Mouse (Mus musculus) monocyte, adult 2 months (primary cell): Measurements from ENCODE around the gene Xxylt1.

Source experiments
- DNase-seq, 2 experiments: peaks; one replicate each; pipeline ENCODE4 v3.0.0; 2022; ENCODE audit warnings: low spot score in 2 of 2, low read depth in 1 of 2

The Xxylt1 gene

DNA sequence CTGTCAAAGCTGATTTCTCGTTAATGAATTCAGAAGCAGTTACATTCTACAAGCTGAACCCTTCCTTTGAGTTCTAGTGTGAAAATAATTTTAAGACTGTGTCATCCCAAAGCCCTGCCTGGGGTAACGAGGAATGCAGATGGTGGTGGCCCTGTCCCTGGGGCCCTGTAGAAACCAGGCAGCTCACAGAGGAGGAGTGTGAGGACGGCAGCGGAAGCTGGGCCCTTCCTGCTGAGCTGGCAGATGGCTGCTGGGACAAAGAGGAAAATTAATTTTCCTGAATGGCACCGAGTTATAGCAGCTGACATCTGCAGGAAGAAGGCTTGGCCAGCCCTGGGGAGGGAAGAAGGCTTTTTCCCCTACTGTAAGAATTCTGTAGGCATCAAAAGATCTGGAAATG is 88.7 kb downstream of the Xxylt1 start:
- no peak for DNase-seq

DNA sequence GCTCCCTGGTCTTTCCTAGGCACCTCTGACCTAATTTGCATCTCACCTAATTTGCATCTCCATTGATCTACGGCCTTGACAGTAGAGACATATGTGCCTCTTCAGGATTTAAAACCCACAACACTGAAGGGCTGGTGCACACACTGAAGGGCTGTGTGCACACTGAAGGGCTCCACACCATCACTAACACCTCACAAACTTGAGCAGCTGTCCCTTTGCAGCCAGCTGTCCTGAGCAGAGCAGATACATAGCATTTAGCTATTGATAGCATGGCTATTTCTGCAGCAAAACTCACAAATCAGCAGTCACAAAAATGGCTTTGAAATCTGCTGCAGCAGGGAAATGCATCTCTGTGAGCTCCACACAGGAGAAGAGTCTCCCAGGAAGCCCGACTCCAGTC is 90.6 kb downstream of the Xxylt1 start:
- DNase-seq: no peak

DNA sequence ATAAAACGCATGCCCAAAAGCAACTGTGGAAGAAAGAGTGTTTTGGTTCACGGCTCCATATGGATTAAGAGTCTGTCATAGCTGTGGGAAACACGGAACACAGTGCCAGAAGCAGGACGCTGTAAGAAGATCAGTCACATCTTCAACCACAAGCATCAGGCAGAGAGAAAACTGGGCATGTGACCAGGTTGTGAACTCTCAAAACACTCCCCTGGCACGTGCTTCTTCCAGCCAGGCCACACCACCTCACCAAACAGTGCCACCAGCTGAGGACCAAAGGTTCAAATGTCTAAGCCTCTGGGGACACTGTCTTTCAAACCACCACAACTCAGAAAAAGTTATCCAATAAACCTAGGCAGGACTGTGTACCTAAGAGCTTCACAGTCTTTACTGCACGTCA is 93.0 kb downstream of the Xxylt1 start:
- DNase-seq: no peak

DNA sequence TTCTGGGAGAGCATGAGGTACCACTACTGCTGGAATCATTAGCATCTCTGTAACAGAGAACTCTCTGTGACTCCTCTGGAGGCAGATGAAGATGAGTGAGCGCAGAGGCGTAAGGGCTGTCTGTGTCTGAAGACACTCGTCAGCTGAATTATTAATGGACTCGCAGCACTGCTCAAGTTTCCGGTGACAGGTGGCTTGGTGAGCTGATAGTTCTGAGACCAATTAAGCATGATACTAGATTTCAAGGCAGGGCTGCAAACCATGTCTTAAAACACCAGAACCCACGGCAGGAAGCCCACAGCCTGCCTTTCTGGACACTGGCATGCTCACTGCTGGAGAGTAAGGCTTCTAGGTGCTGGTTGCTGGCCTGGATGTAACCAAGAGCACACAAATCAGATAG is 93.5 kb downstream of the Xxylt1 start:
- no peak for DNase-seq

DNA sequence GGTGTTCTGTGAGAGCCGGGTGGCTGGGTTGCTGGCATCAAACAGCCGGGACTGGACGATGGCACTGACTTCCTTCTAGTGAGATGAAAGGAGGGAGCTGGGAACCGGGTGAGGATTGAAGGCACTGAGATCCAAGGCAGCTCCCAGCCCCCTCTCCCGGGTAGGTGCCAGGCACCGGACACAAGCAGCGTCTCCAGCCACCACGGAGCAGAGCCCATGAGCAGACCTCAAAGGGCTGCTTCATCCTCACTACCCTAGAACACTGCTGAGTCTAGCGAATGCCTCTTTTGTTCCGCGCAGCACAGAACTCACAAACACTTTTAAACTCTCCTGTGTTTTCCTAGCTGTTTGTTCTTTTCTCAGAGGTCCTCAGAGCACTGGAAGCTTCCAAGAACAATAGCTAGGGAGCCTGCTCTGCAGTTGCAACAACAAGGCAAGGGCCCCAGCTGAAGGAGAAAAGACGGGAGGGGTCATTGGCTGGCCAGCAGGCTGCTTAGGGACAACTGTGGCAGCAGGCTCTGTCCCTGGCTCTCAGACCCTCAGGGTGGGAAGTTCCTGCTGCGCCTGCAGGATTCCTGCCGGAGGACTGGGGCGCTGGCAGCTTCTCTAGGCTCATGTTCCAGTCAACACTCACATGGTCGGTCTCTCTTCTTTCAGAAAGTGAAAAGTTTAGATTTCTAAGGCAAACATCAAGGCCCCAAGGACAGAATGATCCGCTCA is 96.2 kb downstream of the Xxylt1 start:
- DNase-seq: no peak

DNA sequence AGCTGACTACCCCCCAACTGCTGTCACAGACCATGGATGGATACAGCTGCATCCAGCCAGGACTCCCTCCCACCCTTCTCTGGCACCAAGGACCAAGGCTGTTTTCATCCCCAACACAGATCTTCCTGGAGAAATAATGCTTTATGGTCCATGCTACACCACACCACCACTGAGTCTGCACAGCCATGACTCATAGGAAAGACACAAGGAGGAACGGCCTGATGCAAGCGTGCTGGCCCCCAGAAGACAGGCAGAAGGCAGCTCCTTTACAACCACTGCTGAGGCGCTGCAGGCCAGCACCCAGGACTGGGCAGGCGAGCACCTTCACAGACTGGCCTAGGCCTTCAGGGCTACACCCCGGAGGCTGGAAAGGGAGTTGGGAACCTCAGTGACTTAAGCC is 97.1 kb downstream of the Xxylt1 start:
- no peak for DNase-seq

DNA sequence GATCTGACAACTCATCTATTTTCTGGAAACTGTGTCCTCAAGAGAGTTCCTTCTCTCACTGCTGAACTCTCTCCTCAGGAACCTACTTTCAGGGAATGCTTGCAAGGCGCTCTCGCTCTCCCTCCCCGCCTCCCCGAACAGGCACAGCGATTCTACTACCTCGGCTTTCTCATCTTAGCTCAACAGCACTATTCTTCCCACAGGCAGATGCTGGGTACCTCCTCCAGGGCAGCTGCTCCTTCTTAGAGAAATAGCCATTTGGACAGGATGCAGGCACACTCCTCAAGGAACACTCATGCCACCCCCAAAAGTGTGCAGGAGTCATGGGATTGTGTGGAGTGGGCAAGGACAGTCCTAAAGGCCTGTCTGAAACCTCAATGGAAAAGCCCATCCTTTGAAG is 97.5 kb downstream of the Xxylt1 start:
- DNase-seq: no peak

DNA sequence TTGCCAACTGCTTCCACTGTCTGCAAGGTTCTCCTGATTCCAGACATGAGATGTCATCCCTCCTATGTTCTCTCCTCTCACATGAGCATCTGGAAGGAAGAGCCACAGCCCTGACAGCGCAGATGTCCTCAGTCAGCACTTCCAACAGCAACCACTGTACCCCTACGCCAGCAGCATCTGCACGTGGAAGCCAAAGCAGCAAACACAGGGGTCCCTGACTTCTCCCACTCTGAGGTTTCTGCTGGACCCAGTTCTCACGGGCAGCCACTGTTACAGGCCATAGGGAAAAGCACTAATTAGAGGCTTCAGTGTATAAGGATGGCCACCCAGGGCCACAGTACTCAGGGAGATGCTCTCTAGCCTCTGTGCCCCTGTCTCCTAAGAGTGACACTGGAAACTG is 98.0 kb downstream of the Xxylt1 start:
- no peak for DNase-seq

DNA sequence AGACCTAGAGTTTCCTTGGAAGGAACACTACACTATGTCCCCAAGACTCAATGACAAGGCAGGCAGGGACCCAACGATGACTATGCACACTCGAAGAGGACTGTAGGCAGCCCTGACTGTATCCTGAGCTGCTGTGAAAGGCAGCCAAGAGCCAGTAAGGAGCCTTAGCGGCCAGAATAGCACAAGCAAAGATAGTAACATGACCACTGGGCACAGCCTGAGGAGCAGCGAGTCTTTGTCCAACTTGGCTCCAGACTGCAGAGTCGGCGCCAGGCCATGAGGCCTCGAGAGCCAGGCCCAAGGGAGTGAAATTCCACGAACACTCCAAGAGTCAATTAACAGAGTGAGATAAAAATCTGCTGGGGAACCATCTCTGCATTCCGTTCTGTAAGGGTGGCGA is 99.9 kb downstream of the Xxylt1 start:
- no peak for DNase-seq

DNA sequence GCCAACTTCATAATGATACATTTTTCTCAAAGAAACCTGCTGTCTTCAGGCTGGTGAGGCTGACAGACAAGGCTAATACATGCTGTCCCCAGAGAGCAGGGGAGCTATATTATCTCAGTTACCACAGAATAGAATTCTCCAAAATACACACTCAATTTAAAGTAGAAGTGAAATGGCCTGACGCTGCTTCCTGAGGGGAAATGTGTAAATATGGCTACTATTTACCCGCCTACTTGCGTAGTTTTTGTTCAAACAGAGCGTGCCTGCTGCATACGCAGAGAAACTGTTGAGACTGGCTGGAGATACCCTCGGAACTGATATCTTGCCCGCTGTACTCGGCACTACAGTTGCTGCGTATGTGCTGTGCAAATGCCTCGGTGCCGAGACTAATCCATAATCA is 101.3 kb downstream of the Xxylt1 start:
- no peak for DNase-seq

DNA sequence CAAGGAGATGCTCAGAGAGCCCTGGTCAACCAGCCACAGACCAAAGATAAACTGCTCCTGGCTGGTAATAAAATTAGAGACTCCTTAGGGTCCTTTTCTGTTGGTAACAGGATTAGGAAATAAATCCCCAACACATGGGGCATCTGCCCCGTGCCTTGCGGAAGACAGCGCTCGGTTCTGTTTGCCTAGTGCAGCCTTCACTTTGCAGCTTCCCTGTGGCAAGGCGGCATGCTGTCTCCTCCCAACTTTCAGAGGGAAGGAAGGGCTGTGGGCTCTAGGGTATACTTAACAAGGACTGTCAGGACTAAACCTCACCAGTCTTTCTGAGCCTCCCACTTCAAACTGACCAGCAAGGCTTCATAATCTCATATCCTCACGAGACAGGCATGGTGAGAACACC is 103.5 kb downstream of the Xxylt1 start:
- DNase-seq: no peak

DNA sequence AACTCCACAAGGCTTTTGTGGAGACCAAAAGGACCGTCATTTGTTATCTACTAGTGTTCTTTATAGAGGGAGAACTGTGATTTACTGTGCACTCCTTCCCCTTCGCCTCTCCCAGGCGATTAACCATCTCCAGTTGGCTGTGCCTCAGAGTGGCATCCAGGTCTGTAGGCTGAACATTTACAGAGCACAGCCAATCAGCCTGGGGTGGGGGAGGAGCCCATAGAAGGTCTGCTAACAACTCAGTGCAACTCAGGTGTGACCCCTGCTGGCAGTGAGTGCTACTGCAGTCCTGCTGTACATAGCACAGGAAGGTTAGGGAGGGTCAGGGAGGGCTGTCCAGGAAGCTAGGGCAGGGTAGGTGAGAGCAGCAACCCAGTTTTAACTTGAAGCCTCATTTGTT is 104.0 kb downstream of the Xxylt1 start:
- DNase-seq: peak; percentile 69 to 83

DNA sequence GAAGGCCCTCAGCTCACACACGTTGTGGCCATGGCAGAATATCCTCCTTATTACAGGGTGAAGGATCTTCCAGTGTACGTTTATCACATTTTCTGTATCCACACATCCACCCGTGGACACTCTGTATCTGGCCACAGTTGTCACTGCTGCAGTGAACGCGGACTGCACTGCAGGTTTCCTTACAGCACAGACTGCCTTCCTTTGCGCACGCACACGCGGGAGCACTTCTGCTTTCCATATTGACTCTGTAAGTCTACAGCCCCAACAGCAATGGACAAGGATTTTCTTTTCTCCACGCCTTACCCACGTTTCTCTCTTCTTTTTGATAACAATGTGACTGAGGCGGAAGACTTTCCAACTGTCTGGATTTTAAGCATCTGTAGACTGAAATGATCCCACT is 106.7 kb downstream of the Xxylt1 start:
- peak in 1 of 2 experiments; percentile 53 for DNase-seq

DNA sequence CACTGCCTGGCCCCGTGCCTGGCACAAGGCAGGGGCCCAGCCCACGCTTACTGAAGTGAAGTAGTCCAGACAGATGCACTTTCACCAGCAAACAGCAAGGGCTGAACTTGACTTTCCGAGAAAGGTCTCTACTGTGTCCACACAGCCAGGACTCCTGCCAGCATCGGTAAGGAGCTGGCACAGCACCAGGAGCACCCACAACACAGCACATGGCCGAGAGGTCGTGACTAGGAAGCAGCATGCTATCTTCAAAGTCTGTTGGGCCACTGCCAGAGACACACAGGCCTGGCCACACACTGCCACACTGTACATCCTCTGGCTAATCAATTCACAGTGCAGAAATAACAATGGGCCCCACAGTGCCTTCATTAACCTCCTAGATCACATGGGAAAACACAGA is 107.8 kb downstream of the Xxylt1 start:
- no peak for DNase-seq

DNA sequence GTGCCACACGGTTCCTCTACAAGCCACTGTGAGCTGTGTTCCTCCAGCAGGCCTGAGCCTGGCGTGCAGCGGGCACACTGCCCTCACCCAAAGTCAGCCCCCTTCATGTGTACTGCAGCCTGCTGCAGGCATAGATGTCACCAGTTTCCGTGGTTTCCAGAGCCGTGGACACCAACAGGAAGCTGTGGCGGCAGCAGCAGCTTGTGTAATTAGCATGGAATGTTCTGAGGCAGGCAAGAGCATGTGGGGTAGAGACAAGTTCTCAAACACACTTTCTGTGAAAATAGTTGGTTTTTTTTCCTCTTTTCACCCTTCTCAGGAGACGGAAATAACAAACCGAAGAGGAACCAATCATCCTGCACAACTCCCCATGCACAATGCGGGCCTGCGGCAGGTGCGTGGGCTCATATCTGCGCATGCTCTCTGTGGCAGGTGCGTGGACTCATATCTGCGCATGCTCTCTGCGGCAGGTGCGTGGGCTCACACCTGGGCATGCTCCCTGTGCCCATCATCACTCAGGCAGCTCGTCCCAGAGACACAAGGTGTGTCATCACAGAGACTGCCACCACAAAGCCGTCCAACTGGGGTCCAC is 109.2 kb downstream of the Xxylt1 start:
- DNase-seq: peak; percentile 50 to 58

DNA sequence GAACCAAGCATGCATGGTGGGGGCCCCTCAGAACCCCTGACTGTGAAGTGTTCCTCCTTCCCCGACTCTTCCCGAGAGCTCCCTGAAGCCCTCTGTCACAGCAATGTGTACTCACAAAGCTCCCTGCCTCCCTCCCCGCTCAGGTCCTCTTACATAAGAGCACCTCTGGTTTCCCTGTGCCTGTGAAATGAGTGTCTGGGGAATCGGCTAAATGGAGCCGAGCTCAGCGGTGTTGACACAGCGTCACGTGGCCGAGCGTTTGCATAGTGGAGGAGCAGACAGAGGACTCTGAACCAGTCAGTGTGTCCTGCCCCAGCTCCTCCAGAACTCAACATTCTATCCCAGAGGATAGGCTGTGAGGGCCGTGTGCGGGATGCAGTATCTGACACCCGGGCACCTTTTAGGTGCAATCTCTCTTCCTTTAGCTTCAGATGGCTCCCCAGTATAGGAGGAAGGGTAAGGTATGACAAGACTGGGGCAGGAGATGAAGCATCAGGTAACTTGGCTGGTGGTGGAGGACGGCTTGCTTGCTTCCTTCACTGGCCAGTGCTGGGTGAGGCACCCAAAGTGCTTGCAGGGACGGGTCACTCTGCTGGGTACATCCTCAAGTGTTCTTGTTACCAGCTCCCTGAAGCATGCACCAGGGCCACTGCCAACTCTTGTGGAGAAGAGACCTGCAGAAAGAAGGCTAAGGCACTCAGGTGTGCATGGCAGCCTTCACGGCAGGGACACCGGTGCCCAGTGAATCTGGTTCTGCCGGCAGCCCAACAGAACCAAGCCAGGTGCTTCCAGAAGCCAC is 111.8 kb downstream of the Xxylt1 start:
- no peak for DNase-seq

DNA sequence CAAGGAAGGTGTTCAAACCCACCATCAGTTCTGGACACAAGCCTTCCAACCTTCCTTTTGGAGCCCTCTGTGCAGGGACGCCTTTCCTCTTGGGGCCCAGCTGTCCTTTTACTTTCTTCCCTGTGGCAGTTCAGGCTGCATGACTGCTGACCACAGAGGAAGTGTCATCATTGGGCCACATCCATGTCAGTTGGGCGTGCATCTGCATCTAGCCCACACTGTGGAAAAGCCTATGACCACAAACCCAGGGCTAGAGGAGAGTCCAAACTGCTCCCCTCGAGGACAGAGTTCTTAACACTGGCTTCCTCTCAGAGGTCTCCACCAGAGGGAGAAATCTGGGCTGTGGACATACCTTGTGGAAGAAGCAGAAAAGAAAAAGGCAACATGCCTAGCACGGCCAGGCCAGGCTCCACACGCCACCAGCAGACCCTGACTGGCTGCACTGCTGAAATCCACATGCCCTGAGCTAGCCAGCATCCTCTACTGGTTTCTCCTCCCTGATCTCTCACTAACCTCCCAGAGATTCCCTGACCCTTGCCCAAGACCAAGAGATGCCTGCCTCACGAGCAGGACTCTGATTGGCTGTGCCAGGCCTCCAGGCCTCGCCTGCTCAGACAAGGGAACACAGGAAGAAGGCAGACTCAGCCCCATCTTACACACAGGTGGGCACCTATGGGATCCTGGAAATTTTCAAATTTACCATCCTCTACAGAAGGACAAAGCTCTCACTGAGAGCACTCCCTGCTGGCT is 112.7 kb downstream of the Xxylt1 start:
- peak in 1 of 2 experiments; percentile 50 for DNase-seq

DNA sequence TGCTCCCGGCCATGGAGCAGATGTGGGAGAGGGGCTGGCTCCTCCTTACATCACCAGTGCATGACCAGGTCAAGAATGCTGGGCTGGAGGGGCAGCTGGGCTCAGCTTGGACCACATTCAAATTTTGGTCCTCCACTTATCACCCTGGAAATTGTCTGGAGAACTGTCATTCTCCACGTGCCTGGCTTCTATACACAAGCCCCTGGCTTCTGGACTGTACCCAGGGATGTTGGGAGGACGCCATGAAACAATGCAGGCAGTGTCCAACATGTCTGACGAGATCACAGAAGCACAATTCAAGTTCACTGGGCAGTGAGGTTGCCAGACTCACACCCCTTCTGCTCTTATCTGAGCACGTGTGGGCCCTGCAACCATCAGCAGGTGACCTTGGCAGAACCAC is 114.5 kb downstream of the Xxylt1 start:
- DNase-seq: no peak

DNA sequence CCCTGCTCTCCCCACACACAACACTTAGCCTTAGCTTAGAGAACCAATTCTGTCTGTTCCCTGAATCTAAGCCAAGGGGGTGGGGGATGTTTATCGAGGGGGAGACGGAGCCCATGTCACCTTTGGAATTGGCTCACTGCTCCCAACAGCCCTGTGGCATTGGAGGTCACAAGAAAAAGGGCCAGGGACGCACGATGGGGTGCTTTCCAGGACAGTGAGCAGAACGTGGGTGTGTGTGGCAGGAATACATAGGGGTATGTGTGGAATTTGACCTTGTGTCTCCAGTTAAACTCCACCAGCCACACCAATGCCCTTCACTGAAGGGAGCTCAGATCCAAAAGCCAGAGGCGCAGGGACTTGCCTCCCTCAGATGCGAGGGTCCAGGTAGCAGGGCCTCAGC is 116.3 kb downstream of the Xxylt1 start:
- DNase-seq: no peak

DNA sequence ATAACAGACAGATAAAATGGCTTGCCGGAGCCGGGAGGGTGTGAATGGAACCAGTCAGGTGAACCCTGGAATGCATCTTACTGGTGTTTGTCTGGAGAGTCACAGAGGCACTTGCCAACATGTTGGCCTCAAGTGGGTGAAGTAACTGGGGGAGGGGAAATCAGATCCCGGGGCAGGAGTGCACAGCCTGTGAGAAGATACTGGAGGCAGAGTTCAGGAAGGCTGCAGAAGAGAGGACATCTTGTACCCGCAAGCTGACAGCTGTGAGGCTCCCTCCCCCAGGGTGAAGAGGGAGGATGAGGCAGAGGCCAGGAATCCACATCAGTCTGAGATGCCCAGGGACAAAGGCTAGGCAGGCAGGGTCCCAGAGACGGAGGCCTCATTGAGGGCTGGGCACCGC is 116.8 kb downstream of the Xxylt1 start:
- DNase-seq: no peak

DNA sequence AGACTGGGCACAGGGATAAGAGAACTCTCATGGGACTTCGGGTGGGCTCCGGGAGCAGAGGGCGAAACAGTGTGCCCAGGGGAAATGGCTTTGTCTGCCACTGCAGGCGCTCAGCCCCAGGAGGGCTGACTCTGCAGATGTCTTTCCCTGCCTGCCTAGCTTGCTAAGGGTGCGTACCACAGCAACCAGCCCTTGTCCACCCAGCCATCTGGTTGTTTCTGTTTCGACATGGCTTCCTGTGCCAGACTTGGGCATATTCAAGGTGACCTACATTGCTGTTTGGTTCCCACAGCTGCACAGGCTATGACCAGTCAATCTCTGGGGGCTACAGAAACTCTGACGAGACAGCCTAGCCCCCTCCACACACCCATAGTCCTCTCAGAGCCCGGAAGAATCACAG is 118.7 kb downstream of the Xxylt1 start:
- no peak for DNase-seq

DNA sequence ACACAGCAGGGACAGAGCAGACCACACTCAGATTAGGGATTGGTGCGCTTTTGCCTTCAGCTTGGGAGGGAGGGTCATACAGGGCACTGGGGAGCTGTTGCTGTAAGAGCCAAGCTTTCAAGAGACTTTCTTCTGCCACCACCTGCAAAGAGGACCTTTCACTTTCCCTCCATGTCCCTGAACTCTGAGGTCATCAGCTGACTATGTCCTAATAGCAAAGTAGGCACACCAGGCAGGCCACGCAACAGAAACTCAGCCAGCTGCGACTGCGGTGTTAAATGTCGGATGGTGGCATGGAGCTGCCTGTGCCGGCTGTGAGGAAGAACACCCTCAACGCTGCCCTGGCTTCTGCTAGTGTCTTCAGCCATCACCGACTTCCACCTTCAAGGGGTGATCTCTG is 120.1 kb downstream of the Xxylt1 start:
- no peak for DNase-seq
